Mouse (Mus musculus) midbrain, embryonic 10.5 days (tissue): ENCODE results near the gene Zic5. TPM values are rescaled to one million over a fixed set of nuclear protein-coding genes. Genes with fewer than 3 reads are reported as not detected.
A peak's percentile ranks its signal among the peaks of the same experiment; 100 is the strongest.

Source experiments
- DNase-seq: peaks from one replicate; pipeline ENCODE4 v3.0.0-alpha.2; 2017; ENCODE audit warnings: low spot score
- H3K27ac ChIP-seq: fragments of 300-500 bp; sonication (generic); replicated peaks from 2 replicates; pipeline ENCODE4 v1.5.1; 2016; ENCODE audit warnings: mild to moderate bottlenecking
- H3K27me3 ChIP-seq: fragments of 300-500 bp; sonication (generic); 2 replicates; pipeline ENCODE4 v1.6.1; 2016; ENCODE audit warnings: low read depth, mild to moderate bottlenecking; ENCODE audit not compliant: poor library complexity, severe bottlenecking
- H3K36me3 ChIP-seq: fragments of 300-500 bp; sonication (generic); 2 replicates; pipeline ENCODE4 v1.6.1; 2016; ENCODE audit warnings: mild to moderate bottlenecking, moderate library complexity
- H3K4me1 ChIP-seq: fragments of 300-500 bp; sonication (generic); 2 replicates; pipeline ENCODE4 v1.6.1; 2016
- H3K4me3 ChIP-seq: fragments of 300-500 bp; sonication (generic); 2 replicates; pipeline ENCODE4 v1.5.1; 2016; ENCODE audit warnings: mild to moderate bottlenecking, moderate library complexity
- H3K9me3 ChIP-seq: fragments of 300-500 bp; sonication (generic); replicated peaks from 2 replicates; pipeline ENCODE4 v1.6.1; 2016; ENCODE audit warnings: mild to moderate bottlenecking
- WGBS: fragments of 180-500 bp; shearing (Covaris S2); methylation state at CpG from one replicate; pipeline ENCODE4 v1.1.7; 2016; 5-methylcytosine and 5-hydroxymethylcytosine counted together
- polyA plus RNA-seq: library from polyadenylated mRNA; unstranded; fragments of >200 nt; fragmentation: Nextera tagmentation; extraction: Ambion mirVana; gene quantifications from 2 replicates; pipeline ENCODE4 v1.2.1, GENCODE M21; 2016

Zic5 gene
- polyA plus RNA-seq, 1 experiment from 2014 or later: 15.3 TPM

DNA sequence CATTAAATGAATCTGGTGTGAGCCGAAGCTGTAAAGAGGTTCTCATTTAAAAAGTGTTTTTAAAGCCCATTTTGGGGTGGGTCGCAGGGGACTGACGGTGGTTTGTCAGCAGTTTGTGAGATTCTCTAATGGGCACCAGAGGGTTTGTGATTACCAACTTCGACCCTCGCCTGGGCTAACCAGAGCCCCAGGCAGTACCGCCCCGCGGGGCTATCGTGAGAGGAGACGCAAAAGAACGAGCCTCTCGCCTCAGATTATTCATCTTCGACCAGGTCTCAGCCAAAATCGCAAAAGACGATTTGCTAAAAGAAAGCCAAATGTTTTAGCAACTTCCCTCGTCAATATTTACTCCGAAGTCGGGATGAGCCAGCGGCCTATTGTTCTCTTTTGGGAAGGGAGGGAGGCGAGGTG lies 11.8 kb upstream of the Zic5 start:
- WGBS: under 1% methylated on average over 20 of the region's 20 CpGs

DNA sequence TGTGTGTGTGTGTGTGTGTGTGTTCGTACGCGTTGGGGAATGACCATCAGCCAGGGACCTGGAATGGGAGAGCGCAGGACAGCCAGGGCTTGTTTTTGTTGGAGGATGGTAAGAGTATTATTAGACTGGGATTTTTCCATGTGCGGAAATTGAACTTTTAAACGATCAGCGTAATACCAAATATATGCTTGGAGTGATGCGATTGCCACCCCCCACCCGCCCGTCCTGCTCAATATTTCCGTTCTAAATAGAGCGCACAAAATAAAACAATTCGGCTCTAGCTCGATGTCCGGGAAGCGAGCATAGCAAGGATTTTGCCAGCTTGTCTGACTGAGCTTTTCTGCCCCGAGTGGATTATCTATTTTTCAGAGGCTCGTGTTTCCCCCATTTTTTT lies 11.3 kb upstream of the Zic5 start:
- DNase-seq: no peak
- H3K4me1 ChIP-seq: peaks cover 81% of the 10 kb centered on the region
- H3K27me3 ChIP-seq: peaks cover 98% of the 10 kb centered on the region
- peak overlapping the region; percentile 97 for H3K27ac ChIP-seq
- peak overlapping the region; percentile 82 for H3K4me3 ChIP-seq
- 0% methylated on average over 18 of the region's 18 CpGs for WGBS
- H3K36me3 ChIP-seq: peaks cover 22% of the 10 kb centered on the region
- H3K9me3 ChIP-seq: no peaks in the 10 kb centered on the region

More for the DNA sequence above, 11.8 kb upstream of the Zic5 start:
- H3K4me3 ChIP-seq: peak overlapping the region; percentile 82
- H3K4me1 ChIP-seq: peaks cover 82% of the 10 kb centered on the region
- peak overlapping the region; percentile 97 for H3K27ac ChIP-seq
- H3K9me3 ChIP-seq: no peaks in the 10 kb centered on the region
- H3K36me3 ChIP-seq: peaks cover 22% of the 10 kb centered on the region
- peaks cover 98% of the 10 kb centered on the region for H3K27me3 ChIP-seq
- peak; percentile 59 for DNase-seq

GRCm38 (mm10) chr14:122476041-122476821 lies 10.8 kb upstream of the Zic5 start:
- H3K4me3 ChIP-seq: peak overlapping the region; percentile 82
- H3K27ac ChIP-seq: peak overlapping the region; percentile 97
- peak; percentile 69 for DNase-seq
- peaks cover 81% of the 10 kb centered on the region for H3K4me1 ChIP-seq
- peaks cover 22% of the 10 kb centered on the region for H3K36me3 ChIP-seq
- H3K9me3 ChIP-seq: no peaks in the 10 kb centered on the region
- under 1% methylated on average over 62 of the region's 62 CpGs for WGBS
- H3K27me3 ChIP-seq: peaks cover 98% of the 10 kb centered on the region

DNA sequence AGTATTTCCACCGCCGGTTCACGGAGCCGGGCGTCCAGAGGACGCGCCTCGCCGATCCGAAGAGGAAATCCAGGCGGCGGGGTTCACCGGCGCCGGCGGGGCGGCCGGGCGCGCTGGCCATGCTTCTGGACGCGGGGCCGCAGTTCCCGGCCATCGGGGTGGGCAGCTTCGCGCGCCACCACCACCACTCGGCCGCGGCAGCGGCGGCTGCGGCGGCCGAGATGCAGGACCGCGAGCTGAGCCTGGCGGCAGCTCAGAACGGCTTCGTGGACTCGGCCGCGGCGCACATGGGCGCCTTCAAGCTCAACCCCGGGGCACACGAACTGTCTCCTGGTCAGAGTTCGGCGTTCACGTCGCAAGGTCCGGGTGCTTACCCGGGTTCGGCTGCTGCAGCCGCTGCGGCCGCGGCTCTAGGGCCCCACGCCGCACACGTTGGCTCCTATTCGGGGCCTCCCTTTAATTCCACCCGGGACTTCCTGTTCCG lies 10.1 kb upstream of the Zic5 start:
- Histone ChIP-seq H3K9me3 (no peaks in the 10 kb centered on the region), H3K27ac (peak overlapping the region; percentile 97), H3K27me3 (peaks cover 98% of the 10 kb centered on the region), H3K4me3 (peak overlapping the region; percentile 82), H3K36me3 (peaks cover 22% of the 10 kb centered on the region), H3K4me1 (peaks cover 76% of the 10 kb centered on the region)
- no peak for DNase-seq
- under 1% methylated on average over 65 of the region's 65 CpGs for WGBS

GRCm38 (mm10) chr14:122474891-122475556 lies 9.5 kb upstream of the Zic5 start, which contains the start of gene Zic2:
TSS of gene Zic2 (plus strand) at chr14:122475435.
- Histone ChIP-seq H3K36me3 (peaks cover 22% of the 10 kb centered on the region), H3K27ac (peak within 1 kb of the TSS; percentile 97), H3K27me3 (peaks cover 98% of the 10 kb centered on the region), H3K9me3 (no peaks in the 10 kb centered on the region), H3K4me1 (peaks cover 70% of the 10 kb centered on the region), H3K4me3 (peak within 1 kb of the TSS; percentile 82)
- peak; percentile 88 for DNase-seq
- under 1% methylated on average over 56 of the region's 73 CpGs for WGBS

- peaks cover 73% of the 10 kb centered on the region for H3K4me1 ChIP-seq
- H3K27me3 ChIP-seq: peaks cover 98% of the 10 kb centered on the region
- peak overlapping the region; percentile 97 for H3K27ac ChIP-seq
- peak; percentile 92 for DNase-seq
- peak overlapping the region; percentile 82 for H3K4me3 ChIP-seq
- peaks cover 22% of the 10 kb centered on the region for H3K36me3 ChIP-seq
- under 1% methylated on average over 54 of the region's 57 CpGs for WGBS
- no peaks in the 10 kb centered on the region for H3K9me3 ChIP-seq
These were observed 8.8 kb upstream of the Zic5 start for GRCm38 (mm10) chr14:122474041-122474890.

GRCm38 (mm10) chr14:122473211-122473751 lies 7.8 kb upstream of the Zic5 start:
- Histone ChIP-seq H3K27me3 (peaks cover 100% of the 10 kb centered on the region), H3K4me3 (peak overlapping the region; percentile 82), H3K9me3 (no peaks in the 10 kb centered on the region), H3K4me1 (peaks cover 74% of the 10 kb centered on the region), H3K27ac (peak overlapping the region; percentile 97), H3K36me3 (peaks cover 13% of the 10 kb centered on the region)
- under 1% methylated on average over 17 of the region's 17 CpGs for WGBS
- DNase-seq: peak; percentile 58

DNA sequence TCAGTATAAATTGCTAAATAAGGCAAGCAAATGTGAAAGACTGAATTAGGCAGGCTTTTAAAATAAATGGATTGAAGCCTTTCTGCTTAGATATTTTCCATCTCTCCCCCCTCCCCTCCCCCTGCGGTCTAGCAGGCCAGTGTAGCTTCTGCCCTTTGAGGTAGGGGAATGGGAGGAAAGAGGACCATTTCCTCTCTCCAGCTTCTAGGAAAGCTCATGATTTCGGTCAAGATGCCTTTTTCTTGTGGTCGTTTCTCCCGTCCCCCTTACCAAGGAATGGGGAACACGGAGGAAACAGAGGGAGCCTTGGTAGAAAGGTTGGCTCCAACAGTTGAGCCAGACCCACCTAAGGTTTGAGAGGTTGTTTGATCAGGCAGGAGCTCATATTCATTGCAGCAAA lies 7.2 kb upstream of the Zic5 start:
- Histone ChIP-seq H3K4me1 (peaks cover 74% of the 10 kb centered on the region), H3K9me3 (no peaks in the 10 kb centered on the region), H3K4me3 (peak overlapping the region; percentile 82), H3K27me3 (peaks cover 100% of the 10 kb centered on the region), H3K36me3 (peaks cover 10% of the 10 kb centered on the region), H3K27ac (peak overlapping the region; percentile 97)
- 1% methylated on average over 5 of the region's 5 CpGs for WGBS
- peak; percentile 25 for DNase-seq

DNA sequence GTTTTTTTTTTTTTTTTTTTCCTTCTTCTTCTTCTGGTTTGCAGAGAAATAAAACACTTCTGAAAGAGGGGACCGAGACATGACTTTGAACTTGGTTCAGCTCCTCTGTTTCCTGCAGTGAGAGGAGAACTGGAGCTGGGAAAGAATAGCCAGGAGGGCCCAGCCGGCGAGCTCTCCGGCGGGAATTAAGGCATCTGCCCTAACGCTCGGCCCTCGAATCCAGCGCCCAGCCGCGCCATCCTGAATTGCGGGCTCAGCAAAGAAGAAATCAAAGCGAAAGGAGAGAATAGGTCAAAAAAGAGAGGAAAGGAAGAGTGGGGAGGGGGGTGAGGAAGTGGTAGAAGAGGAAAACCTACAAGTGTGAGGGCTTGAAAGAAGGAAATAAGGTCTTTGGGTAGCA lies 6.7 kb upstream of the Zic5 start:
- under 1% methylated on average over 13 of the region's 13 CpGs for WGBS
- peak; percentile 68 for DNase-seq
- peak overlapping the region; percentile 97 for H3K27ac ChIP-seq
- peak overlapping the region; percentile 82 for H3K4me3 ChIP-seq
- H3K27me3 ChIP-seq: peaks cover 100% of the 10 kb centered on the region
- peaks cover 74% of the 10 kb centered on the region for H3K4me1 ChIP-seq
- peaks cover 10% of the 10 kb centered on the region for H3K36me3 ChIP-seq
- no peaks in the 10 kb centered on the region for H3K9me3 ChIP-seq

- peak; percentile 49 for DNase-seq
- Histone ChIP-seq H3K9me3 (no peaks in the 10 kb centered on the region), H3K27ac (no peak overlapping the region; the same call in 1 of the 2 replicates), H3K4me1 (peaks cover 73% of the 10 kb centered on the region), H3K36me3 (peaks cover 8% of the 10 kb centered on the region), H3K27me3 (peaks cover 100% of the 10 kb centered on the region), H3K4me3 (peak overlapping the region; percentile 82)
- WGBS: 8% methylated on average over 31 of the region's 31 CpGs
These were observed 6.1 kb upstream of the Zic5 start for GRCm38 (mm10) chr14:122471449-122472085.

DNA sequence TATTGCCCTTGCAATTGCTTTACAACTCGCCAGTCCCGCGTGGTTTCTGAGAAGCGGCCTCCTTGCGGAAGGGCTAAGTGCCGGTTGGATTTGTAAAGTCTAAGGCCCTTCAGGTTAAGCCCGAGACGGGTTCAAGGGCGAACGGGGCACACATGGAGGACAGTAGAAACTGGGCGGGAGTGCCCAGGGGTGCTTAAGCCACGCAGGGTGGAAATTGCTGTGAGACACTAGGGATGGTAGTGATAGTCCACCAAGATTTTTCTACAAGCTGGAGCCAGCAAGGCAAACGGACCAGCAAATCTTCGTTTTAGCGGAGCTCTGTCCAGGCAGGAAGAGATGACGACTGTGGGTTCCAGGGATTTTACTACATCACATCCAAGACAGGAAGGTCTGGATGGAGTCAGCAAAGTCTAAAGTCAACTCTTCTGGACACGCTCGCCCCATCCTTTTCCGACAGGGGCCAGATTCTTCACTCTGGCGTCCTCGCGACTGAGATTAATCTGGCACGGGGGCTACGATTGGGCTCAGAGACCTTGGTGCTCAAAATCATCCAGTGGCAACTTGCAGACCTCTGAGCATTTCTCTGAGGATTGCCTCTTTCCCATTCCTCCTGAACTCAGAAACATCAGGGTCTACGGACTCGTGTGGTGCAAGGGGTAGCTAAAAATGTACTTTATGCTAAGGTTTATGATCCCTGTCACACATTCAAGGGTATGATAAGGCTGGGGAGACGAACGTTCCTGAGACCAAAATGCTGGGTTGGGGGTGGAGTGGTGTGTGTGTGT lies 3.7 kb upstream of the Zic5 start:
- DNase-seq: peak; percentile 73
- Histone ChIP-seq H3K36me3 (no peaks in the 10 kb centered on the region), H3K4me1 (peaks cover 70% of the 10 kb centered on the region), H3K9me3 (no peaks in the 10 kb centered on the region), H3K27ac (peak overlapping the region; percentile 67), H3K27me3 (peaks cover 100% of the 10 kb centered on the region), H3K4me3 (peak overlapping the region; percentile 43)
- 2% methylated on average over 28 of the region's 28 CpGs for WGBS
